Mouse (Mus musculus) C2C12 (cell line): ENCODE data around the gene Mapk8.

Experiments
- CEBPB ChIP-seq: IDR thresholded peaks from one replicate; pipeline ENCODE4 v1.6.1; 2011; ENCODE audit warnings: low read depth, mild to moderate bottlenecking, control low read depth, moderate library complexity
- CTCF ChIP-seq: IDR thresholded peaks from one replicate; pipeline ENCODE4 v1.5.1; 2011; ENCODE audit not compliant: control insufficient read depth, insufficient read depth, insufficient read length
- FOSL1 ChIP-seq: IDR thresholded peaks from one replicate; pipeline ENCODE4 v1.8.0; 2011; ENCODE audit warnings: mild to moderate bottlenecking, low read length; ENCODE audit not compliant: poor library complexity, insufficient read depth, severe bottlenecking
- MYOD1 ChIP-seq: IDR thresholded peaks from one replicate; pipeline ENCODE4 v1.6.1; 2011; ENCODE audit warnings: low read depth; ENCODE audit not compliant: control insufficient read depth, insufficient read length
- MYOG ChIP-seq: IDR thresholded peaks from one replicate; pipeline ENCODE4 v1.6.1; 2011; ENCODE audit not compliant: control insufficient read depth, insufficient read length; ENCODE audit errors: extremely low read depth
- USF1 ChIP-seq: IDR thresholded peaks from one replicate; pipeline ENCODE4 v1.6.1; 2011; ENCODE audit warnings: low read depth, mild to moderate bottlenecking, control low read depth, moderate library complexity

DNA sequence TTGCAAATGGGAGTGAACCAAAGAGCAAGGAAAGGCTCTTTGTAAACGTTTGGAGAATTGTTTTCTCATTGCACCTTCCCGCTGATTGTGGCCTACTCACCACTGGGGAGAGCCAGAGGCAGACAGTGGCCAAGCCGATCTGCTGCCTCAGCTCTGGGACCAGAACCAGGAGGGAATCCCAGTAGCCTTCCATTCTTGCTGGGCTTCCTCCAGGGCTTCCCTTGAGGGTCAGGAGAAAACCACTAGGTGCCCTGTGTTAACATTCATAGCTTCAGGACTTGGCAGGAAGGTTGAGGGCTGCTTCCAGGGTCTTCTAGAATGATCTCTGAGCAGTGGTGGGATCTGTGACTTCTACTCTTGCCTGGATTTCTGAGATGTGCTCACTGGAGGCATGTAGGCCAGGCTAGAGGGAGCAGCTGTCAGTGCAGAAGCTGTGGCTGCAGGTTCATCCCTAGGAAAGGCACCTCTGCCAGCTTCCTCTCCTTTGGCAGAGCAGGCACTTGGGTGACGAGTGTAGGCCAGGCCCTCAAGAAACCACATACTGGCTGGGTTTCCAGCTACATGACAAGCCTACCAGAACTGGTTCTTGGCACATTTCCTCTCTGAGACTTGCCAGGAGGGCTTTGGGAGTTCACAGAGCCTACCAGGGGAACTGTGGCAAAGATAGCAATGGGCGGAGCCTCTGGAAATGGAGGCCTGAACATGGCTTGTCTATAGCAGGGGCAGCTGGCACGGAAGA, 94.8 kb downstream of the Mapk8 start:
- TF ChIP-seq MYOD1 (no peak), CTCF (no peak), CEBPB (no peak), MYOG (no peak), USF1 (no peak), FOSL1 (no peak)
